In the genomic region with DNA sequence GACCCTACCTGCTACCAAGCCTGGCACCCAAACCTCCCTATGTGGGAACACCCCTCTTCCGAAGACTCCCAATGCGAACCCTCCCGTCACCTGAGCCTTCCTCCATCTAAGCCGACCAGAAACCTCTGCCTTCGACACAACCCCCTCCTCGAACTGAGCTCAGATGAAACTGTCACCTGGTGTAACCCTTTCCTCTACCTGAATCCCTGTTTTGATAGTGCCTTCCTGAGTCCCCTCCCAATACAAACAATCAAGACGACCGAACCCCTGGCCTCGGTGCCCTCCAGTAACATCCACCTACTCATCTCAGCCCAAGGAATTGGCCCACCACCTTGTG, we compare ENCODE assay signal across 8 mouse cellular contexts. TPM values are rescaled to one million over a fixed set of nuclear protein-coding genes. Genes with fewer than 3 reads are reported as not detected.
DNase-seq lines count a peak whose midpoint lies in the region; ATAC-seq lines count a peak whose summit lies in the region.

No protein-coding gene starts in this region.

- peaks cover 29% of the 10 kb centered on the region for H3K4me1 ChIP-seq in heart, embryonic 12.5 days (replicated peaks)
- H3K4me1 ChIP-seq in heart, embryonic 16.5 days (ENCODE audit: control insufficient read depth, insufficient read depth, low read length): peaks cover 19% of the 10 kb centered on the region
- H3K4me1 ChIP-seq in midbrain, embryonic 11.5 days (ENCODE audit: control insufficient read depth, insufficient read depth, low read length): peaks cover 19% of the 10 kb centered on the region

- intact Hi-C loops in heart, postnatal 14 days (cut with DNase I): no loop called here

- peak overlapping the region; percentile 70 for H3K4me3 ChIP-seq in heart, embryonic 12.5 days
- H3K4me3 ChIP-seq in heart, embryonic 16.5 days (ENCODE audit: low read length): peak overlapping the region; percentile 72
- H3K4me3 ChIP-seq in midbrain, embryonic 11.5 days (ENCODE audit: low read depth, low read length): peak overlapping the region; percentile 78

- no peak for ATAC-seq in heart, embryonic 12.5 days (ENCODE audit: insufficient number of reproducible peaks, low FRiP score)
- no peak for ATAC-seq in heart, embryonic 16.5 days (replicated peaks; ENCODE audit: extremely low read depth, insufficient read depth, low FRiP score)
- ATAC-seq in midbrain, embryonic 11.5 days (ENCODE audit: low FRiP score): no peak
- ATAC-seq in erythroid progenitor cell, adult 5-6 weeks (replicated peaks; ENCODE audit: low FRiP score, poor library complexity, severe bottlenecking): no peak

- H3K27ac ChIP-seq in heart, embryonic 12.5 days (ENCODE audit: poor library complexity, severe bottlenecking): no peak overlapping the region
- H3K27ac ChIP-seq in heart, embryonic 16.5 days (ENCODE audit: low read length): no peak overlapping the region
- no peak overlapping the region for H3K27ac ChIP-seq in midbrain, embryonic 11.5 days (ENCODE audit: low read depth, low read length)

- DNase-seq in heart, postnatal 14 days: no peak
- peak; percentile 15 for DNase-seq in MN1 (ENCODE audit: low spot score)
- DNase-seq in midbrain, embryonic 11.5 days (ENCODE audit: low spot score, missing footprints): no peak
- DNase-seq in layer of hippocampus, postnatal 36 days: no peak
- DNase-seq in kidney, adult 11 months: no peak

- no peaks in the 10 kb centered on the region for H3K9me3 ChIP-seq in heart, embryonic 12.5 days (replicated peaks)
- no peaks in the 10 kb centered on the region for H3K9me3 ChIP-seq in heart, embryonic 16.5 days (replicated peaks; ENCODE audit: control insufficient read depth, low read length)
- H3K9me3 ChIP-seq in midbrain, embryonic 11.5 days (ENCODE audit: control insufficient read depth, low read length): no peaks in the 10 kb centered on the region

- no peaks in the 10 kb centered on the region; the same call in 1 of the 2 replicates for H3K36me3 ChIP-seq in heart, embryonic 12.5 days
- no peaks in the 10 kb centered on the region for H3K36me3 ChIP-seq in heart, embryonic 16.5 days (ENCODE audit: control insufficient read depth, insufficient read depth)
- no peaks in the 10 kb centered on the region; the same call in 1 of the 2 replicates for H3K36me3 ChIP-seq in midbrain, embryonic 11.5 days (ENCODE audit: control insufficient read depth, insufficient read depth, low read length)

- H3K27me3 ChIP-seq in heart, embryonic 12.5 days (replicated peaks): peaks cover 53% of the 10 kb centered on the region
- peaks cover 36% of the 10 kb centered on the region for H3K27me3 ChIP-seq in heart, embryonic 16.5 days (ENCODE audit: control insufficient read depth, insufficient read depth, low read length)
- H3K27me3 ChIP-seq in midbrain, embryonic 11.5 days (ENCODE audit: control insufficient read depth, insufficient read depth, low read length): peaks cover 3% of the 10 kb centered on the region; the same call in 1 of the 2 replicates

- H3K9ac ChIP-seq in heart, embryonic 12.5 days: no peak overlapping the region; the same call in 1 of the 2 replicates
- H3K9ac ChIP-seq in heart, embryonic 16.5 days (ENCODE audit: low read length): no peak overlapping the region
- peak overlapping the region; percentile 85 for H3K9ac ChIP-seq in midbrain, embryonic 11.5 days (ENCODE audit: low read length)

- peak overlapping the region; percentile 97 for H3K4me2 ChIP-seq in heart, embryonic 12.5 days
- peak overlapping the region; percentile 98 for H3K4me2 ChIP-seq in heart, embryonic 16.5 days (ENCODE audit: low read depth, low read length)
- peak overlapping the region; percentile 84 for H3K4me2 ChIP-seq in midbrain, embryonic 11.5 days

- WGBS in heart, embryonic 12.5 days: under 1% methylated on average over 9 of the region's 9 CpGs
- 1% methylated on average over 9 of the region's 9 CpGs for WGBS in heart, embryonic 16.5 days
- 0% methylated on average over 9 of the region's 9 CpGs for WGBS in midbrain, embryonic 11.5 days

RNA-seq across cellular contexts. Expression of gene Camk2n2, which starts 0.7 kb away (rescaled TPM):
- 0.43 and 0.58 TPM in 2 replicates for polyA plus RNA-seq in heart, embryonic 12.5 days (2016; fragmentation: Nextera tagmentation; extraction: Ambion mirVana)
- under 1 TPM; 0.73 to 0.79 TPM for total RNA-seq in heart, postnatal 14 days (2021)
- polyA plus RNA-seq in heart, embryonic 16.5 days (2015; fragmentation: Nextera tagmentation; extraction: Ambion mirVana): 0.35 and 0.37 TPM in 2 replicates
- 4.9 and 5.2 TPM in 2 replicates for polyA plus RNA-seq in midbrain, embryonic 11.5 days (2014; fragmentation: Nextera tagmentation; extraction: Ambion mirVana)
- total RNA-seq in layer of hippocampus, postnatal 36 days (2021): 10 to 100 TPM; 83.0 to 88.3 TPM
- total RNA-seq in erythroid progenitor cell, adult 5-6 weeks (2015; ENCODE audit: low replicate concordance): not detected in 2 replicates
- total RNA-seq in erythroid progenitor cell, adult 5-6 weeks (2017; ENCODE audit: low replicate concordance): not detected in 2 replicates

RNA-seq across cellular contexts. Expression of gene Alg3, which starts 8.8 kb away (rescaled TPM):
- polyA plus RNA-seq in heart, embryonic 12.5 days (2016; fragmentation: Nextera tagmentation; extraction: Ambion mirVana): 31.7 and 32.4 TPM in 2 replicates
- total RNA-seq in heart, postnatal 14 days (2021): 10 to 100 TPM; 10.4 to 10.5 TPM
- 28.4 and 28.6 TPM in 2 replicates for polyA plus RNA-seq in heart, embryonic 16.5 days (2015; fragmentation: Nextera tagmentation; extraction: Ambion mirVana)
- polyA plus RNA-seq in midbrain, embryonic 11.5 days (2014; fragmentation: Nextera tagmentation; extraction: Ambion mirVana): 54.6 and 55.1 TPM in 2 replicates
- 10 to 100 TPM; 11.9 to 13.2 TPM for total RNA-seq in layer of hippocampus, postnatal 36 days (2021)
- 6.7 and 6.8 TPM in 2 replicates for total RNA-seq in erythroid progenitor cell, adult 5-6 weeks (2015; ENCODE audit: low replicate concordance)
- total RNA-seq in erythroid progenitor cell, adult 5-6 weeks (2017; ENCODE audit: low replicate concordance): 1.2 and 5.5 TPM in 2 replicates

RNA-seq across cellular contexts. Expression of gene Gm49333, which starts 9.0 kb away (rescaled TPM):
- polyA plus RNA-seq in heart, embryonic 12.5 days (2016; fragmentation: Nextera tagmentation; extraction: Ambion mirVana): 0.62 TPM in 1 of 2 replicates, not detected in the other
- under 1 TPM in 1 of 2 experiments, not detected in 1; 0.29 TPM for total RNA-seq in heart, postnatal 14 days (2021)
- polyA plus RNA-seq in heart, embryonic 16.5 days (2015; fragmentation: Nextera tagmentation; extraction: Ambion mirVana): not detected in 2 replicates
- 0.50 TPM in 1 of 2 replicates, not detected in the other for polyA plus RNA-seq in midbrain, embryonic 11.5 days (2014; fragmentation: Nextera tagmentation; extraction: Ambion mirVana)
- total RNA-seq in layer of hippocampus, postnatal 36 days (2021): not detected
- total RNA-seq in erythroid progenitor cell, adult 5-6 weeks (2015; ENCODE audit: low replicate concordance): not detected in 2 replicates
- not detected in 2 replicates for total RNA-seq in erythroid progenitor cell, adult 5-6 weeks (2017; ENCODE audit: low replicate concordance)

RNA-seq across cellular contexts. Expression of gene Eef1akmt4, which starts 9.0 kb away (rescaled TPM):
- polyA plus RNA-seq in heart, embryonic 12.5 days (2016; fragmentation: Nextera tagmentation; extraction: Ambion mirVana): 16.3 and 20.1 TPM in 2 replicates
- total RNA-seq in heart, postnatal 14 days (2021): 1 to 10 TPM; 4.9 to 5.6 TPM
- polyA plus RNA-seq in heart, embryonic 16.5 days (2015; fragmentation: Nextera tagmentation; extraction: Ambion mirVana): 18.9 and 19.9 TPM in 2 replicates
- polyA plus RNA-seq in midbrain, embryonic 11.5 days (2014; fragmentation: Nextera tagmentation; extraction: Ambion mirVana): 25.6 and 26.6 TPM in 2 replicates
- total RNA-seq in layer of hippocampus, postnatal 36 days (2021): 1 to 10 TPM; 2.5 to 2.9 TPM
- total RNA-seq in erythroid progenitor cell, adult 5-6 weeks (2015; ENCODE audit: low replicate concordance): not detected in 2 replicates
- total RNA-seq in erythroid progenitor cell, adult 5-6 weeks (2017; ENCODE audit: low replicate concordance): 0.15 TPM in 1 of 2 replicates, not detected in the other

RNA-seq across cellular contexts. Expression of gene Ece2, which starts 9.3 kb away (rescaled TPM):
- 0.55 and 1.2 TPM in 2 replicates for polyA plus RNA-seq in heart, embryonic 12.5 days (2016; fragmentation: Nextera tagmentation; extraction: Ambion mirVana)
- total RNA-seq in heart, postnatal 14 days (2021): under 1 TPM; 0.34 to 0.86 TPM
- polyA plus RNA-seq in heart, embryonic 16.5 days (2015; fragmentation: Nextera tagmentation; extraction: Ambion mirVana): 0.87 and 1.2 TPM in 2 replicates
- polyA plus RNA-seq in midbrain, embryonic 11.5 days (2014; fragmentation: Nextera tagmentation; extraction: Ambion mirVana): 2.5 and 4.0 TPM in 2 replicates
- total RNA-seq in layer of hippocampus, postnatal 36 days (2021): 10 to 100 TPM; 28.4 to 29.2 TPM
- not detected in 2 replicates for total RNA-seq in erythroid progenitor cell, adult 5-6 weeks (2015; ENCODE audit: low replicate concordance)
- not detected in 2 replicates for total RNA-seq in erythroid progenitor cell, adult 5-6 weeks (2017; ENCODE audit: low replicate concordance)

Comparison
In these comparisons a context has a peak if more than half of its experiments do, and no peak if none do; other contexts are left out.
1. RNA of gene Camk2n2, which starts 0.7 kb away (total RNA-seq): 83.0 to 88.3 TPM in layer of hippocampus, postnatal 36 days; 0.73 to 0.79 TPM in heart, postnatal 14 days and not detected in erythroid progenitor cell, adult 5-6 weeks; every median in the first group is over 10 times any median in the second.
2. Peak in every context shown above with its lines, with median percentiles within 50 percentile points of each other: H3K4me2 ChIP-seq and H3K4me3 ChIP-seq.